Mouse (Mus musculus): Measurements from ENCODE around the gene Fam186b. TPM values are rescaled to one million over a fixed set of nuclear protein-coding genes. Genes with fewer than 3 reads are reported as not detected.

The Fam186b gene
- not detected in 2 replicates for polyA plus RNA-seq (2015; fragmentation: Nextera tagmentation; extraction: Ambion mirVana)

DNA sequence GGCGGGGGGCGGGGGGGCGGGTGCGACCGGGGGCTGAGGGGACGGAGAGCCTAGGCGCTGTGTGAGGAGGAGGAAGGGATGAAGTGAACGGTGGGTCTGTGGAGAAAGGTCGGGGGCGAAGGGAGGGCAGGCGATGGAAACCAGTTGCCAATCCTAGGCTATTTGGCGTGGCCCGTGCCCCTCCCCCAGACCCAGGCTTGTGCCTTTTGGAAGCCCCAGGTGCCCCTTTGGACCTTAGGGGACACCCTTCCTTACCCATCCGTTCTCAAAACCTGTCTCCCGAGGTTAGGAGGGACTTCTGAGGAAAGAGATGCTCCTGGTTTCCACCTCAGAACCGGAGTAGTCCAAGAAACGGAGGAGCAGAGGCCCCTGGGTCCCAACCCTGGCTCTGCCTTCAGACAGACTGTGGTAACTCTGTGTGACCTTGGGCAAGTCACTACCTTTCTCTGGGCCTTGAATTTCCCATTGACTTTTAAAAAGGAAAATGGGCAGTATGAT, at the start of gene Fam186b:
TSS of gene Fam186b (minus strand) at position 405 of the 498 bp plus-strand sequence.
- H3K27me3 ChIP-seq = peaks cover 15% of the 10 kb centered on the region
- H3K27ac ChIP-seq (replicated peaks) = peak within 1 kb of the TSS; percentile 59
- no peaks in the 10 kb centered on the region for H3K36me3 ChIP-seq (replicated peaks)
- peak within 1 kb of the TSS; percentile 68 for H3K4me3 ChIP-seq (replicated peaks)
- no peaks in the 10 kb centered on the region for H3K9me3 ChIP-seq (replicated peaks)
- no peak for ATAC-seq (ENCODE audit: insufficient read depth)
- H3K9ac ChIP-seq = peak within 1 kb of the TSS; percentile 51
- 3% methylated on average over 17 of the region's 17 CpGs for WGBS (ENCODE audit: insufficient replicate concordance)
- H3K4me2 ChIP-seq = peak within 1 kb of the TSS; percentile 81
- peaks cover 25% of the 10 kb centered on the region for H3K4me1 ChIP-seq (replicated peaks)

DNA sequence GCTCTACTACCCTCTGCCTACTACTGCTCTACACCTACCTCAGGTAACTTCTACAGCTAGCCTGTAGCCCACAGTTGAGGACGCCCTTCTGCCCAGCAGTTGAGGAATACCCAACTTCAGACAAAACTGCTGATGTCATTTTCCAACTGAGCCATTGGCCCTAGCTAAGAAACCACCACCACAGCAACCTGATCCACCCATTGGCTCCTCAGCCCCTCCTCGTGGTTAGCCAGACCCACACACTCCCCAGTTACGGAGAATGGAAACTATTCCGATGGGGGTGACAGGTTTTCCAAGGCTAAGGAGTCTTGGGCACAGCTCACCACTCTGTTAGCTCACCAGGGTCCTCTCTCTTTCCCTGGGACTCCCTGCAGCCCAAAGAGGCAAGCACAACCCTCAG, 49.3 kb upstream of the Fam186b start:
- no peaks in the 10 kb centered on the region for H3K36me3 ChIP-seq (replicated peaks)
- H3K4me1 ChIP-seq (replicated peaks) = peaks cover 58% of the 10 kb centered on the region
- no peak overlapping the region for H3K4me3 ChIP-seq (replicated peaks)
- no peaks in the 10 kb centered on the region for H3K9me3 ChIP-seq (replicated peaks)
- H3K27me3 ChIP-seq = no peaks in the 10 kb centered on the region
- H3K4me2 ChIP-seq = no peak overlapping the region
- ATAC-seq (ENCODE audit: insufficient read depth) = no peak
- 37% methylated on average over 4 of the region's 4 CpGs for WGBS (ENCODE audit: insufficient replicate concordance)
- H3K9ac ChIP-seq = no peak overlapping the region
- no peak overlapping the region for H3K27ac ChIP-seq (replicated peaks)

GRCm38 (mm10) chr15:99344148-99344870, 48.6 kb upstream of the Fam186b start:
- H3K9me3 ChIP-seq (replicated peaks) = no peaks in the 10 kb centered on the region
- H3K9ac ChIP-seq = no peak overlapping the region
- H3K36me3 ChIP-seq (replicated peaks) = no peaks in the 10 kb centered on the region
- no peak for ATAC-seq (ENCODE audit: insufficient read depth)
- H3K27me3 ChIP-seq = no peaks in the 10 kb centered on the region
- 52% methylated on average over 8 of the region's 8 CpGs for WGBS (ENCODE audit: insufficient replicate concordance)
- no peak overlapping the region; the same call in 1 of the 2 replicates for H3K27ac ChIP-seq (replicated peaks)
- H3K4me2 ChIP-seq = no peak overlapping the region
- H3K4me3 ChIP-seq (replicated peaks) = no peak overlapping the region
- peaks cover 60% of the 10 kb centered on the region for H3K4me1 ChIP-seq (replicated peaks)

DNA sequence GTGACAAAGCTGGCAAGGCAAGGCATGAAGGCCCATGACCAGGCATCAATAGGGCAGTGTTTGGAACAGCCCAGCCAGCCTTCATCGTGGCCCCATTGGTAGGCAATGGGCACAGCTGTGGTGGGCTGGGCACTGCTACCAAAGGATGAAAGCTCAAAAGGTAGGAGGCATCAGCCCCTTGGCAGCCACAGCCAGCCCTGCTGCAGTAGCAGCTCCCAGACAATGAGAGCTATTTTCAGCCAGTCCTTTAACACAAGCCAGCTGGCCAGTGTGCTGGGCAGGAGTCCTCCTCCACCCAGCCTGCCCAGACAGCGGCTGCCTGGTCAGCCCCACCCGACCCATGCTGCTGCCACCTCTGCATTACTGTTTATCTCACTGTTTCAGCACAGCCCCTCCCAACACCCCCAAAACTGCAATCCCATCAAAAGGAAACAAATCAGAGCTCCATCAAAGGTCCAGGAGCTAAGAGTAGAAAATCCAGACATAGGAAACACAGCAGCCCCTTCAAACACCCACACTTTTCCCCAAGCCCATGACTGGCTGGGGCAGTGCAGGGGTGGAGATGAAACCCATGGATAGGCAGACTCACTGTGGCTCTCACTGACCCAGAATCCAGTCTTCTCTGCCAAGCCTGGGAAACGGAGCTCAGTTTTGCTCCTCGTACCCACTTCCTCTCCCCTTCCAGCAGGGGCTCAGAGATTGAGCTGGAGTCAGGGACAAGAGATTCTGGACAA, 47.9 kb upstream of the Fam186b start:
- H3K4me1 ChIP-seq (replicated peaks) = peaks cover 66% of the 10 kb centered on the region
- H3K9ac ChIP-seq = no peak overlapping the region
- 26% methylated on average over 5 of the region's 5 CpGs for WGBS (ENCODE audit: insufficient replicate concordance)
- H3K4me3 ChIP-seq (replicated peaks) = no peak overlapping the region
- H3K36me3 ChIP-seq (replicated peaks) = no peaks in the 10 kb centered on the region
- ATAC-seq (ENCODE audit: insufficient read depth) = no peak
- no peaks in the 10 kb centered on the region for H3K9me3 ChIP-seq (replicated peaks)
- H3K27ac ChIP-seq (replicated peaks) = no peak overlapping the region; the same call in 1 of the 2 replicates
- H3K4me2 ChIP-seq = no peak overlapping the region
- H3K27me3 ChIP-seq = no peaks in the 10 kb centered on the region

GRCm38 (mm10) chr15:99342194-99342981, 46.7 kb upstream of the Fam186b start:
- peaks cover 68% of the 10 kb centered on the region for H3K4me1 ChIP-seq (replicated peaks)
- H3K27me3 ChIP-seq = no peaks in the 10 kb centered on the region
- H3K9ac ChIP-seq = no peak overlapping the region
- H3K4me3 ChIP-seq (replicated peaks) = no peak overlapping the region
- H3K9me3 ChIP-seq (replicated peaks) = no peaks in the 10 kb centered on the region
- no peak for ATAC-seq (ENCODE audit: insufficient read depth)
- WGBS (ENCODE audit: insufficient replicate concordance) = 19% methylated on average over 9 of the region's 9 CpGs
- H3K27ac ChIP-seq (replicated peaks) = no peak overlapping the region
- H3K36me3 ChIP-seq (replicated peaks) = no peaks in the 10 kb centered on the region
- no peak overlapping the region for H3K4me2 ChIP-seq

GRCm38 (mm10) chr15:99341102-99341501, 45.4 kb upstream of the Fam186b start:
- Histone ChIP-seq H3K9ac (no peak overlapping the region), H3K27ac (replicated peaks) (peak overlapping the region; percentile 29), H3K4me2 (no peak overlapping the region), H3K27me3 (no peaks in the 10 kb centered on the region), H3K4me3 (replicated peaks) (no peak overlapping the region), H3K9me3 (replicated peaks) (no peaks in the 10 kb centered on the region), H3K36me3 (replicated peaks) (no peaks in the 10 kb centered on the region), H3K4me1 (replicated peaks) (peaks cover 80% of the 10 kb centered on the region)
- peak; percentile 41; the same call in 1 of the 2 replicates for ATAC-seq (ENCODE audit: insufficient read depth)
- 12% methylated on average over 3 of the region's 3 CpGs for WGBS (ENCODE audit: insufficient replicate concordance)

DNA sequence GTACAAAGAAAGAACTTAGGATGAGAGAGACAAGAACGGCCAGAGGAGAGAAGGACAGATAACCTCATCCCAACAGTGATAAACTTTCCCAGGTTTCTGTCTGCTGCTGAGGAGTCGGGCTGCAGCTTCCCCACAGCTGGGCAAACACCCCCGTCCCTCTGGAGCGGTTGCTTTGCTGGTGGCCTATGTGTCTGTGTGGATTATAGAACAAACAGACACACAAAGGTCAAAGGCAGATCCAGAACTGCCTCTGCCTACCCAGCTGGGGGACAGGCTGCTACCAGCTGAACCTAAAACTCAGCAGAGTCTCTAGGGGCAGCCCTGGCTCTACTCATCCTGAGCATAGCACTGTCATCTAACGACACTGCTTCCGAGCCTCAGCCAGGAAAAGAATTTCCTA, 44.0 kb upstream of the Fam186b start:
- Histone ChIP-seq H3K9ac (no peak overlapping the region), H3K4me1 (replicated peaks) (peaks cover 85% of the 10 kb centered on the region), H3K27me3 (no peaks in the 10 kb centered on the region), H3K4me2 (no peak overlapping the region), H3K4me3 (replicated peaks) (no peak overlapping the region), H3K9me3 (replicated peaks) (no peaks in the 10 kb centered on the region), H3K27ac (replicated peaks) (peak overlapping the region; percentile 11), H3K36me3 (replicated peaks) (no peaks in the 10 kb centered on the region)
- 45% methylated on average over 6 of the region's 6 CpGs for WGBS (ENCODE audit: insufficient replicate concordance)
- peak; percentile 36; the same call in 1 of the 2 replicates for ATAC-seq (ENCODE audit: insufficient read depth)

DNA sequence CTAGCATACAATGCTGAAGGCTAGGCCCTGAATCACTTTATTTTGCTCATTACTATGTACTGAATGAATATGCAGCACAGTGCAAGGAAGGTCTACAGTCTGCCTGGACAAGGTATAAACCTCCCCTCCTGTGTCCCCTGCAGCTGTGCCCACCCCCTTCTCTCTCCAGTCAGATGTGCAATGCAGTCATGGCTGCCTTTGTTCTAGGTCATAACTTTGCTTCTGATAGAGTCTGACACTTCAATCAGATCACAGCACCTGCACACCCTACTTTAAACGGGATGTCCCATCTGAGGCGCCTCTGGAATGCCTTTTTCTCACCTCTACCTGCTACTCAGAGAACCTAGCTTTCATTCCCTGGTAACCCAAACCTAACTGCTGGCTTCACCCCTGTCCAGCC, 43.2 kb upstream of the Fam186b start:
- WGBS (ENCODE audit: insufficient replicate concordance) = 65% methylated on average over 2 of the region's 2 CpGs

GRCm38 (mm10) chr15:99335801-99336320, 40.2 kb upstream of the Fam186b start:
- Histone ChIP-seq H3K4me1 (replicated peaks) (peaks cover 87% of the 10 kb centered on the region), H3K27me3 (no peaks in the 10 kb centered on the region), H3K27ac (replicated peaks) (no peak overlapping the region), H3K4me2 (no peak overlapping the region), H3K9me3 (replicated peaks) (no peaks in the 10 kb centered on the region), H3K9ac (no peak overlapping the region), H3K4me3 (replicated peaks) (no peak overlapping the region), H3K36me3 (replicated peaks) (no peaks in the 10 kb centered on the region)
- no peak for ATAC-seq (ENCODE audit: insufficient read depth)
- 55% methylated on average over 8 of the region's 8 CpGs for WGBS (ENCODE audit: insufficient replicate concordance)

More for the DNA sequence above, 43.2 kb upstream of the Fam186b start:
- no peak overlapping the region for H3K4me2 ChIP-seq
- no peak for ATAC-seq (ENCODE audit: insufficient read depth)
- no peak overlapping the region for H3K4me3 ChIP-seq (replicated peaks)
- H3K36me3 ChIP-seq (replicated peaks) = no peaks in the 10 kb centered on the region
- H3K9me3 ChIP-seq (replicated peaks) = no peaks in the 10 kb centered on the region
- H3K4me1 ChIP-seq (replicated peaks) = peaks cover 85% of the 10 kb centered on the region
- 0 out of 2 replicates have a peak overlapping the region, but pooled peaks have one; percentile 11 for H3K27ac ChIP-seq (replicated peaks)
- no peaks in the 10 kb centered on the region for H3K27me3 ChIP-seq
- no peak overlapping the region for H3K9ac ChIP-seq

DNA sequence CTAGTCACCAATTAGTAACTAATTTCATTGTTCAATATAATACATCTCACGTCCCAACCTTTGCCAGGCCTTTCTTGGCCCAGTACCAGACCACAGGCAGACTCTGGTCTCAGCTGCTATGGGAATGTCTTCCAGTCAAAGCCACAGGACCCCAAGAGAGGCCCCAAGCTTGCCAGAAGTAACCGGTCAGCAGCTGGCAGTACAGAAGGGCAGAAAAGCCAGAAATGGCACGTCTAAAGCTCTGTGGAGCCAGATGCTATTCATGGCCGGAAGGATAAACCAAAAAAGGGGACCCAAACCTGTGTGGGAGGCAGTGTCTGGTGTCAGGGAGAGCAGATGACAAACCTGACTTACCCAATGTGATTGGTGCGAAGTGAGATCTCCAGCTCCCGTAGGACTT, 38.8 kb upstream of the Fam186b start:
- WGBS (ENCODE audit: insufficient replicate concordance) = 56% methylated on average over 6 of the region's 6 CpGs
- peaks cover 81% of the 10 kb centered on the region for H3K4me1 ChIP-seq (replicated peaks)
- H3K27ac ChIP-seq (replicated peaks) = no peak overlapping the region

More for the DNA sequence above, 38.8 kb upstream of the Fam186b start:
- Histone ChIP-seq H3K9me3 (replicated peaks) (no peaks in the 10 kb centered on the region), H3K4me2 (no peak overlapping the region), H3K36me3 (replicated peaks) (no peaks in the 10 kb centered on the region), H3K27me3 (no peaks in the 10 kb centered on the region), H3K9ac (no peak overlapping the region), H3K4me3 (replicated peaks) (no peak overlapping the region)
- ATAC-seq (ENCODE audit: insufficient read depth) = no peak

Measured in liver, embryonic 15.5 days (tissue).